Mouse (Mus musculus) left cerebral cortex, adult 2 months (tissue): ENCODE measurements at regions not wholly inside any gene's neighbourhood (a gene's known extent, or its start where the extent isn't known, plus 50 kb on each side); places are given as distances from the start of the nearest gene placed in this dataset.

Experiments used
- DNase-seq, 2 experiments: peaks; one replicate each; pipeline ENCODE4 v3.0.0; 2021 to 2022; ENCODE audit warnings: low spot score in 2 of 2, mixed read lengths in 1 of 2; ENCODE audit errors: extremely low spot score in 1 of 2
- H3K27ac ChIP-seq: fragments of 200-600 bp; 2 replicates; pipeline ENCODE4 v1.8.1; 2022
- H3K4me3 ChIP-seq: fragments of 200-600 bp; 2 replicates; pipeline ENCODE4 v1.8.1; 2022
- CTCF ChIP-seq: fragments of 200-600 bp; IDR thresholded peaks from 2 replicates; pipeline ENCODE4 v1.8.1; 2022; ENCODE audit warnings: antibody characterized with exemption, mild to moderate bottlenecking, moderate library complexity
- intact Hi-C: fragments of 180-260 bp; cut with DNase I; formaldehyde crosslinking; loops from one replicate; pipeline ENCODE4 v1.15.1; 2025

DNA sequence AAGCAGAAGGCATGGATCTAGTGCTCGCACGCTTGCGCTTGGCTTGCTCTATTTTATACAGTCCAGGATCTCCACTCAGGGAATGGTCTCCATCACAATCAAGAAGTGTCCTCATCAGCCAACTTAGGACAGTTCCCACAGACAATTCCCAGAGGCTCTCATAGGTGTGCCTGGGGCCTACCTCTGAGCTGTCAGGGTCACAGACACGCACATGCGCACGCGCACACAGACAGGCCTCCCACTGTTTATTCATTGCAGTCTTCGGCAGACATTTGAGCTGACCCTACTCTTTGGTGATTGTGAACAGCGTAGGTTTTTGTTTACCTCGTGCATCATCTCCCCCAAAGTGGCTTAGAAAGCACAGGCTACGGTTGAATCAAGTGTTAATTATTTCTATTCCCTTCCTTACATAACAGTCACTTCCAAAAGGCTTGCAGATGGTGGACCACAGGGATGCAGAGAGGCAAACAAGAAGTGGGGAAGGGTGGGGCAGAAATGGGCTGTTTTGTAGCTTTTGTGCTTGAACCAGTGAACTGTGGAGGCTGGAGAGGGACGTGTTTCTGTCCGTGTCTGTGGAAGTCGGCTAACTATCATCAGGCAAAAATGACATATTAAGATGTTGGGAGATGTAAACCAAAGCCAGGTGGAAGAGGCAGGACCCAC, 53.5 kb upstream of the Smg1 start:
- no peak for DNase-seq
- no peak overlapping the region for H3K27ac ChIP-seq
- no peak for TF ChIP-seq CTCF
- intact Hi-C loops, result loop anchor here (5.0 to 10.0 kb wide), 4 partner anchors 55 to 180 kb away; partner anchors contain the start of genes Rps15a and Smg1
- H3K4me3 ChIP-seq, result no peak overlapping the region

DNA sequence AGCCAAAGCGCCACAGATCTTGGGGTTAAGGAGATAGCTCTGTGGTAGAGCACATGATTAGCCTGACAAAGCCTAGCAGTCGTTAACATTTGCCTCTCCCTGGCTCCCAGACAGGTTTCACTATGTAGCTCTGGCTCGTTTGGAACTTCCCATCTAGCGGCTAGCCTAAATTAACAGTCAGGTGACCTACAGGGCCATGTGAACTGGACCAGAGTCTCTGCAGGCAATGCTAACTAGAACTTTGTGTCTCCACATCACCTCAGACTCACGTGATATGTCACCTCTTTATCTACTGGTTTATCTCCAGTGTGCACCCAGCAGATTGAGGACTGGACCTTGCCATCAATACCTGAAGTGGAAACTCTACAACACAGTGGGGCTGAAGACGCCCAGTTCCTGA, 52.4 kb upstream of the Smg1 start:
- intact Hi-C loops, result loop anchor here (5.0 to 10.0 kb wide), 4 partner anchors 54 to 179 kb away; partner anchors contain the start of genes Rps15a and Smg1
- DNase-seq, result no peak
- no peak overlapping the region for H3K4me3 ChIP-seq
- H3K27ac ChIP-seq, result no peak overlapping the region
- no peak for TF ChIP-seq CTCF

DNA sequence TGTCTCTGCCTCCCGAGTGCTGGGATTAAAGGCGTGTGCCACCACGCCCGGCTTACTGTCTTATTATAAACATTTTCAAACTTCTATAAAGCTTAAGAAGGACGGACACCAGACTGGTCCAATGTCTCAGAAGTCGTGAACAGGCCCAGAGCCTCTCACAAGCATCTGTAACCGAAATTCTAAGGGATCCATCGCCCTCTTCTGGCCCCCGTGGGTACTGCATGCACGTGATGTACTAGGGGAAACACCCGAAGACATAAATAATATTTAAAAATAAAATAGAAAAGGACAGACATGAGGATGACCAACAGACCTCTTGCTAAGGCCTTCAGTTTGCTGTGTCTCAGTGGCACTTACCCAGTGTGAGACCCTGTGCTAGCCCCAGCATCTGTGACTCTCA, 51.8 kb upstream of the Smg1 start:
- Histone ChIP-seq H3K27ac (no peak overlapping the region), H3K4me3 (no peak overlapping the region)
- intact Hi-C loops, result loop anchor here (5.0 to 10.0 kb wide), 4 partner anchors 53 to 178 kb away; partner anchors contain the start of genes Rps15a and Smg1
- DNase-seq, result no peak
- TF ChIP-seq CTCF, result peak; percentile 37

DNA sequence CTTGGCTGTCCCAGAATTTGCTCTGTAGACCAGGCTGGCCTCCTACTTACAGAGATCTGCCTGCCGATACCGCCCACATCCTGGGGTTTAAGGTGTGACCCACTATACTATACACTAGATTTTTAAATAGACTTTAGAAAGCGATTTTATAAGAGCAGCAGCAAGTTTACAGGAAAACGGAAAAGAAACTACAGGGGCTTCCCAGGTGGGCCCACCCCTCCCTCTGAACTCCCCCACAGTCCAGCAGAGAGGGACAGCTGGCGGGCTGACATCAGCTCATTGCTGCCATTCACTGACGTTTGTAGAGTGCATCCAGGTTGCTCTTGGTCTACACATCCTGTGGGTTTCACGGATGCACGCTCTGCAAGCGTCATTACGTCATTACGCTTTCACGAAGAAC, 51.2 kb upstream of the Smg1 start:
- DNase-seq, result no peak
- Histone ChIP-seq H3K27ac (no peak overlapping the region), H3K4me3 (no peak overlapping the region)
- intact Hi-C loops, result loop anchor here (5.0 to 10.0 kb wide), 4 partner anchors 52 to 177 kb away; partner anchors contain the start of genes Rps15a and Smg1
- TF ChIP-seq CTCF, result no peak
